Mouse (Mus musculus): ENCODE results near the gene 2610001J05Rik.

2610001J05Rik gene

GRCm38 (mm10) chr6:13835720-13836665, 35.3 kb downstream of the 2610001J05Rik start:
- no peak for DNase-seq (ENCODE audit: low spot score)

GRCm38 (mm10) chr6:13832770-13833169, 38.5 kb downstream of the 2610001J05Rik start:
- DNase-seq (ENCODE audit: low spot score): no peak

- no peak for DNase-seq (ENCODE audit: low spot score)
These were observed 42.4 kb downstream of the 2610001J05Rik start for GRCm38 (mm10) chr6:13828877-13829276.

Measured in ovary, postnatal 36 days (tissue).